Mouse (Mus musculus) midbrain, embryonic 11.5 days (tissue): Measurements from ENCODE around the gene Parp1. TPM values are rescaled to one million over a fixed set of nuclear protein-coding genes. Genes with fewer than 3 reads are reported as not detected.
"Not testable (repeated sequence)": the region's sequence is repeated elsewhere in the genome, so short reads cannot be mapped to it uniquely, and the experiment has no call there.

ENCODE experiments used
- ATAC-seq: fragments of 200-750 bp; cut with Nextera tagmentation; 2 replicates; pipeline ENCODE4 v1.8.0; 2017; ENCODE audit warnings: moderate TSS enrichment, moderate library complexity; ENCODE audit not compliant: low FRiP score
- DNase-seq: peaks from one replicate; pipeline ENCODE4 v3.0.0; 2015; ENCODE audit warnings: low spot score; ENCODE audit errors: missing footprints
- H3K27ac ChIP-seq: fragments of 300-500 bp; sonication (generic); 2 replicates; pipeline ENCODE4 v1.5.1; 2014; ENCODE audit warnings: low read depth, low read length
- H3K27me3 ChIP-seq: fragments of 300-500 bp; sonication (generic); 2 replicates; pipeline ENCODE4 v1.6.1; 2014; ENCODE audit warnings: mild to moderate bottlenecking, low read length, moderate library complexity, mixed read lengths; ENCODE audit not compliant: control insufficient read depth, insufficient read depth
- H3K36me3 ChIP-seq: fragments of 300-500 bp; sonication (generic); 2 replicates; pipeline ENCODE4 v1.6.1; 2014; ENCODE audit warnings: mild to moderate bottlenecking, low read length, moderate library complexity, mixed read lengths; ENCODE audit not compliant: control insufficient read depth, insufficient read depth
- H3K4me1 ChIP-seq: fragments of 300-500 bp; sonication (generic); 2 replicates; pipeline ENCODE4 v1.6.1; 2014; ENCODE audit warnings: low read length; ENCODE audit not compliant: control insufficient read depth, insufficient read depth
- H3K4me2 ChIP-seq: fragments of 300-500 bp; sonication (generic); 2 replicates; pipeline ENCODE4 v1.6.1; 2014; ENCODE audit warnings: mild to moderate bottlenecking, moderate library complexity
- H3K4me3 ChIP-seq: fragments of 300-500 bp; sonication (generic); 2 replicates; pipeline ENCODE4 v1.5.1; 2014; ENCODE audit warnings: low read depth, low read length
- H3K9ac ChIP-seq: fragments of 300-500 bp; sonication (generic); 2 replicates; pipeline ENCODE4 v1.6.1; 2014; ENCODE audit warnings: low read length
- H3K9me3 ChIP-seq: fragments of 300-500 bp; sonication (generic); 2 replicates; pipeline ENCODE4 v1.6.1; 2016; ENCODE audit warnings: low read length; ENCODE audit not compliant: control insufficient read depth
- WGBS: fragments of 180-500 bp; shearing (Covaris S2); extraction: QIAGEN DNeasy Blood & Tissue Kit; methylation state at CpG from one replicate; pipeline ENCODE4 v1.1.7; 2014; 5-methylcytosine and 5-hydroxymethylcytosine counted together
- polyA plus RNA-seq: library from polyadenylated mRNA; unstranded; fragments of >200 nt; fragmentation: Nextera tagmentation; extraction: Ambion mirVana; gene quantifications from 2 replicates; pipeline ENCODE4 v1.2.1, GENCODE M21; 2014

Gene Parp1
- polyA plus RNA-seq, 1 experiment from 2014 or later, result 213 TPM

DNA sequence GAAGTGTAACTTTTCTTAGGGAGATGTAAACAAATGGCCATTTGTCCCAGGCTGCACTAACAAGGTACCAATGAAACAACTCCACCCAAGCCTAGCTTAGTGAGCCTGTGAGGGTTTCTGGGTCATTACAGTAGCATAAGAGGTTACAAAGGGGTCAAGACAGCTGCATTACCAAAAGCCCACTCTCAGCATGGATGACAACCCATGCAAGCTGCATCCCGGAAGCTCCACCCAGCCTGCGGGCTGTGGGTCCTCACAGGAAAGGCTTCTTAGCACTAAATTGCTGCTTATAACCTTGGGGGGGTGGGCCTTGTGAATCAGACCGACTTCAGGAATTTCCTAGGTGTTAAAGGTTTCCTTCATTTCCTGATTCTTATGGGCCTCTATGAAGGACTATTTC lies 37.4 kb downstream of the Parp1 start:
- H3K27ac ChIP-seq, result no peak overlapping the region
- H3K27me3 ChIP-seq, result no peaks in the 10 kb centered on the region
- H3K9ac ChIP-seq, result no peak overlapping the region
- ATAC-seq (no peak), DNase-seq (no peak)
- H3K36me3 ChIP-seq, result peaks cover 9% of the 10 kb centered on the region
- 75% methylated on average over 3 of the region's 3 CpGs for WGBS
- H3K4me2 ChIP-seq, result no peak overlapping the region
- H3K4me1 ChIP-seq, result no peaks in the 10 kb centered on the region
- H3K4me3 ChIP-seq, result no peak overlapping the region
- no peaks in the 10 kb centered on the region for H3K9me3 ChIP-seq

GRCm38 (mm10) chr1:180606796-180607577 lies 38.3 kb downstream of the Parp1 start:
- no peak for ATAC-seq
- H3K4me1 ChIP-seq, result no peaks in the 10 kb centered on the region

GRCm38 (mm10) chr1:180607578-180607879 lies 38.8 kb downstream of the Parp1 start:
- WGBS, result 90% methylated on average over 2 of the region's 2 CpGs
- H3K9ac ChIP-seq, result no peak overlapping the region
- peaks cover 4% of the 10 kb centered on the region; the same call in 1 of the 2 replicates for H3K36me3 ChIP-seq
- DNase-seq (no peak), ATAC-seq (no peak)
- H3K4me1 ChIP-seq, result no peaks in the 10 kb centered on the region
- no peak overlapping the region for H3K4me3 ChIP-seq
- H3K27ac ChIP-seq, result no peak overlapping the region
- no peak overlapping the region for H3K4me2 ChIP-seq
- H3K9me3 ChIP-seq, result no peaks in the 10 kb centered on the region; the same call in 1 of the 2 replicates
- no peaks in the 10 kb centered on the region for H3K27me3 ChIP-seq

More at GRCm38 (mm10) chr1:180606796-180607577, 38.3 kb downstream of the Parp1 start:
- no peak for DNase-seq
- Histone ChIP-seq H3K9me3 (no peaks in the 10 kb centered on the region; the same call in 1 of the 2 replicates), H3K9ac (no peak overlapping the region), H3K4me3 (no peak overlapping the region), H3K27me3 (no peaks in the 10 kb centered on the region), H3K36me3 (peaks cover 4% of the 10 kb centered on the region; the same call in 1 of the 2 replicates), H3K27ac (no peak overlapping the region), H3K4me2 (no peak overlapping the region)
- WGBS, result 76% methylated on average over 10 of the region's 10 CpGs

GRCm38 (mm10) chr1:180611842-180612241 lies 43.1 kb downstream of the Parp1 start:
- H3K4me3 ChIP-seq, H3K4me2 ChIP-seq, H3K9ac ChIP-seq, ATAC-seq, H3K4me1 ChIP-seq, H3K27me3 ChIP-seq, H3K9me3 ChIP-seq, H3K36me3 ChIP-seq, DNase-seq, H3K27ac ChIP-seq: not testable (repeated sequence)
- WGBS, result 95% methylated on average over 10 of the region's 14 CpGs

- Histone ChIP-seq H3K9me3 (no peaks in the 10 kb centered on the region; the same call in 1 of the 2 replicates), H3K27me3 (no peaks in the 10 kb centered on the region), H3K4me1 (no peaks in the 10 kb centered on the region), H3K36me3 (no peaks in the 10 kb centered on the region), H3K4me2 (no peak overlapping the region), H3K4me3 (no peak overlapping the region), H3K27ac (no peak overlapping the region), H3K9ac (no peak overlapping the region)
- ATAC-seq (no peak), DNase-seq (no peak)
- 91% methylated on average over 3 of the region's 3 CpGs for WGBS
These were observed 48.0 kb downstream of the Parp1 start for GRCm38 (mm10) chr1:180616762-180617161.

DNA sequence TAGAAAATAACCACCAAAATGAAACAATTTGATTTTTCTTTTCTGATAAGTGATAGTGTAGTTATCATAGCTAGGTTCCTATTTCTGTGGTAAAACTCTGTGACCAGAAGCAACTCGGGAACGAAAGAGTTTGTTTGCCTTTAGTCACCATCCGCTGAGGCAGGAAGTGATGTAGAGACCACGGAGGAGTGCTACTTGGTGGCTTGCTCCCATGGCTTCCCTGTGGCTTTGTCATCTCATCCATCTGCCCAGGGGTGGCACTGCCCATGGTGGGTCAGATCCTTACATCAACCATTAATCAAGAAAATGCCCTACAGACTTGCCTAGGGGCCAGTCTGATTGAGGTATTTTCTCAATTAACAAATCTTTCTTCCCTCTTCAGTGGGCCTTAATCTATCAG lies 53.7 kb downstream of the Parp1 start:
- ATAC-seq, result no peak
- no peak for DNase-seq
- no peak overlapping the region for H3K4me2 ChIP-seq
- no peaks in the 10 kb centered on the region for H3K36me3 ChIP-seq
- no peak overlapping the region for H3K9ac ChIP-seq
- H3K27ac ChIP-seq, result no peak overlapping the region
- H3K9me3 ChIP-seq, result no peaks in the 10 kb centered on the region
- H3K27me3 ChIP-seq, result no peaks in the 10 kb centered on the region
- H3K4me3 ChIP-seq, result no peak overlapping the region
- 93% methylated on average over 4 of the region's 4 CpGs for WGBS
- no peaks in the 10 kb centered on the region for H3K4me1 ChIP-seq

GRCm38 (mm10) chr1:180623911-180624310 lies 55.2 kb downstream of the Parp1 start:
- H3K4me2 ChIP-seq, result no peak overlapping the region
- H3K9me3 ChIP-seq, result no peaks in the 10 kb centered on the region
- DNase-seq (no peak), ATAC-seq (no peak)
- no peak overlapping the region for H3K4me3 ChIP-seq
- H3K36me3 ChIP-seq, result no peaks in the 10 kb centered on the region
- no peak overlapping the region for H3K27ac ChIP-seq
- no peaks in the 10 kb centered on the region for H3K27me3 ChIP-seq
- H3K9ac ChIP-seq, result no peak overlapping the region
- 92% methylated on average over 2 of the region's 2 CpGs for WGBS
- H3K4me1 ChIP-seq, result no peaks in the 10 kb centered on the region

- H3K27ac ChIP-seq, result no peak overlapping the region
- no peaks in the 10 kb centered on the region for H3K36me3 ChIP-seq
- H3K9me3 ChIP-seq, result no peaks in the 10 kb centered on the region
- H3K4me2 ChIP-seq, result no peak overlapping the region
- ATAC-seq (no peak), DNase-seq (no peak)
- WGBS, result 84% methylated on average over 2 of the region's 2 CpGs
- H3K4me1 ChIP-seq, result no peaks in the 10 kb centered on the region
- H3K9ac ChIP-seq, result no peak overlapping the region
- no peaks in the 10 kb centered on the region for H3K27me3 ChIP-seq
- H3K4me3 ChIP-seq, result no peak overlapping the region
These were observed 57.4 kb downstream of the Parp1 start for GRCm38 (mm10) chr1:180626141-180626540.

DNA sequence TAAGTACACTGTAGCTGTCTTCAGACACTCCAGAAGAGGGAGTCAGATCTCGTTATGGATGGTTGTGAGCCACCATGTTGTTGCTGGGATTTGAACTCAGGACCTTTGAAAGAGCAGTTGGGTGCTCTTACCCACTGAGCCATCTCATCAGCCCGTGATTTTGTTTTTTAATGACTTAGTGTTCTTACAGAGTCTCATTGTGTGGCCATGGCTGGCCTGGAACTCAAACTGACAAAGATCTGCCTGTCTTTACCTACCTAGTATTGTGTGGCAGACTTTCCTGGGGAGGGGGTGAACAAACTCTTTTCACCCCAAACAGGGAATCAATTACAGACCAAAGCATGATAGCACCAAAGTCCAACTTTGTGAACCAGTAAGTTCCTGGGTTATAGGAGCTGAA lies 69.1 kb downstream of the Parp1 start:
- peaks cover 18% of the 10 kb centered on the region for H3K4me1 ChIP-seq
- H3K36me3 ChIP-seq, H3K27me3 ChIP-seq, DNase-seq, H3K4me3 ChIP-seq, H3K27ac ChIP-seq, H3K4me2 ChIP-seq, ATAC-seq, H3K9me3 ChIP-seq, H3K9ac ChIP-seq: not testable (repeated sequence)
- WGBS, result 90% methylated on average over 2 of the region's 2 CpGs
